Mouse (Mus musculus): ENCODE data around the gene Tmem222. TPM values are rescaled to one million over a fixed set of nuclear protein-coding genes. Genes with fewer than 3 reads are reported as not detected.

Tmem222 gene
- polyA plus RNA-seq, 1 experiment from 2014 or later, result 85.8 TPM

DNA sequence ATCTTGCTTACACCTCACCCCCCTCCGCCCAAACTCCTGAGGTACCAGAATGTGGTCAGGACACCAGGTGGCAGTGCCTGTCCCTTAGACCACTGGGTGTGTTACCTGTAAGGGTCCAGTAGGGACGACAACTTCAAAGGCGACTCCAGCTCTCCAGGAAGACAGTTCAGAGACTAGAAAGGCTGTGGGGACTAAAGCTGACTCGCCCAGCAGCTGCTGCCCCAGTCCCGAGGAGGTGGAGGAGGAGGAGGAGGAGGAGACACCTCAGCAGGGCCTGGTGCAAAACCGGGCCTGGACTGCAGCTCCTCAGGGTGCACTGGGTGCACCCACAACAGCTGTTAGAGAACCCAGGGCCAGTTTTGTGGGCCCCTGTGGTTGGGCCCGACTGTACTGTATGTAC, 14.7 kb downstream of the Tmem222 start, which contains the start of gene Sytl1:
Gene Sytl1 (minus strand): TSS at position 232 of the 400 bp plus-strand sequence.
- 49% methylated on average over 7 of the region's 7 CpGs for WGBS
- H3K4me1 ChIP-seq, result no peaks in the 10 kb centered on the region
- no peaks in the 10 kb centered on the region for H3K27me3 ChIP-seq
- no peak within 1 kb of the TSS for H3K9ac ChIP-seq
- H3K36me3 ChIP-seq (ENCODE audit: poor library complexity, severe bottlenecking), result peaks cover 47% of the 10 kb centered on the region
- ATAC-seq, result no peak
- no peak within 1 kb of the TSS for H3K27ac ChIP-seq
- 0 out of 2 replicates have a peak, but pooled peaks cover 4% of the 10 kb centered on the region for H3K9me3 ChIP-seq (replicated peaks)
- no peak within 1 kb of the TSS for H3K4me2 ChIP-seq
- H3K4me3 ChIP-seq, result no peak within 1 kb of the TSS

DNA sequence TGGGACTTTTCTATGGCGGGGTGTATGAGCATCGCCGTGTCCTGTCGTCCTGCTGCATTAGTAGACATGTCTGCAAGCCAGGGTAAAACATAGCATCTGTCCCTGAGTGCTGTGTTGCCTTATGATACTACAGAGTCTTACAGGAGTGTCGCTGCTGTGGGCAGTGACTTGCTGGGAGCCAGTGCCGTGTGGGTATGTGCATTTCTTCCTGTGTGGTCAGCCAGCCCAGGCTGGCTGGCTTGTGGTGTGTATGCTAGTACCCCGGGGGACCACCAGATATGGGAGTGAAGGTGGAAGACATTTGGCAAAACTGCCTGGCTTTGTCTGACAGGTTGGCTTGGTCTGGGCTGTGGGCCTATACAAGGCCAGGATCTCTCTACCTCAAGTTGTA, 15.2 kb downstream of the Tmem222 start:
- Histone ChIP-seq H3K9me3 (replicated peaks) (0 out of 2 replicates have a peak, but pooled peaks cover 4% of the 10 kb centered on the region), H3K4me1 (no peaks in the 10 kb centered on the region), H3K4me2 (no peak overlapping the region), H3K9ac (no peak overlapping the region), H3K27ac (no peak overlapping the region), H3K36me3 (ENCODE audit: poor library complexity, severe bottlenecking) (peaks cover 42% of the 10 kb centered on the region), H3K4me3 (no peak overlapping the region), H3K27me3 (peaks cover 2% of the 10 kb centered on the region; the same call in 1 of the 2 replicates)
- no peak for ATAC-seq
- 71% methylated on average over 7 of the region's 7 CpGs for WGBS

DNA sequence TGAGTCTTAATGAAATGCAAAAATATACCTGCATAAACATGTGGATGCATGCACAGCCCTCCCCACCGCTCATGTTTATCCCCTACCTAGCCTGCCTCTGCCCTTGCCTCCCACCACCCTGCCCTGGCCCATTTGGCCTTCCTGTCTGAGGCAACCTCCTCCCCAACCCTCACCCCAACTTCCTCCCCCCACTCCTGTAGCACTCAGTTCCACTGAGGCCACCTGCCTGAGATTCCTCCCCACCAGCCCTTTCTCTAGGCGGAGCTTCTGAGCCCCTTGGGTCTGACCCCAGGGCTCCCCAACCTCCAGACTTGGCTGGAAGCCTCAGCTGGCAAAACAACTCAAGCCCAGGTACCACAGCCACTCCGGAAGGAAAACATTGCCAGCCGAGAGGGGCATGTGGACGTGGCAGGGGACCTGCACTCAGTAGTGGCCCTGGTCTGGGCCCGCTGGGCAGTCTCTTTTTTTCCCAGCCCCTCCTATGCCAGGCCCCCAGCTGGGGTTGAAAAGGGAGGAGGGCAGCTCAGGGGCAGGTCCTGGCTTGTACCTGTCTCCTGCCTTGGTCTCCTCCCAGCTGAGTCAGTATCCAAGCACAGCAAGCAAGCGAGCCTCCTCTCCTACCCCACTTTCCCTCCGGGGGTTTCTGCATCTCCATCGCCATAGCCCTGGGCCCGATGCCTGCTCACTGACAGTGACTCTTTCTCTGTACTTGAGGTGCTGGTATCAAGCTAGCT, 15.8 kb downstream of the Tmem222 start:
- Histone ChIP-seq H3K27me3 (peaks cover 7% of the 10 kb centered on the region), H3K9ac (no peak overlapping the region), H3K4me2 (no peak overlapping the region), H3K9me3 (replicated peaks) (0 out of 2 replicates have a peak, but pooled peaks cover 4% of the 10 kb centered on the region), H3K27ac (no peak overlapping the region), H3K4me1 (peaks cover 2% of the 10 kb centered on the region; the same call in 1 of the 2 replicates), H3K36me3 (ENCODE audit: poor library complexity, severe bottlenecking) (peaks cover 36% of the 10 kb centered on the region), H3K4me3 (no peak overlapping the region)
- ATAC-seq, result no peak
- WGBS, result 53% methylated on average over 10 of the region's 10 CpGs

DNA sequence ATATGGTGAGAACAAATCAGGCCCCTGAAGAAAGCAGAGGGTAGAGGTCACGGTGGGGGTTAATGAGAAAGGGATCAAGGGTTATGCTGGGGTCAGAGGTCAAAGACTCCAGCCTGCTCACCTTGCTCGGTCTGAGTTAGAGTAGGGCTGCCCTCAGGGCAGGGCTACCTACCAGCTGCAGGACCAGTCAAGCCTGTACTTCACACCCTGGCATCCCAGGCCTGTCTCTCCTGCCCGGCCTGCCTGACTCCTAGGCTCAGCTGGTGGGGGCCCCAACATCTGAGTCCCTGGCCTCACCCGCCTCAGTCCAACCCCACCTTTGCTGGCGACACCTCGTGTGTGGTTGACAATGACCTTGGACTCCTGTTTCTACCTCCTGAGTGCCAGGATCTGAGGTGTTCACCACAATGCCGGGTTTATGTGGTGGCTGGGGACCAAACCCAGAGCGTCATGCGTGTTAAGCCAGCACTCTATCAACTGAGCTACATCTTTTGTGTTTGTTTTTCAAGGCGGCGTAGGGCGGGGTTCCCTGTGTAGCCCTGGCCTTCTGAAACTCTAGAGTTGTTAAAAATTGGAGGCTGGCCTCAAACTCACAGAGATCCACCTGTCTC, 19.7 kb downstream of the Tmem222 start:
- no peaks in the 10 kb centered on the region for H3K9me3 ChIP-seq (replicated peaks)
- H3K27ac ChIP-seq, result no peak overlapping the region
- H3K4me1 ChIP-seq, result peaks cover 5% of the 10 kb centered on the region; the same call in 1 of the 2 replicates
- WGBS, result 79% methylated on average over 12 of the region's 12 CpGs
- no peak overlapping the region for H3K4me3 ChIP-seq
- no peak overlapping the region for H3K4me2 ChIP-seq
- H3K36me3 ChIP-seq (ENCODE audit: poor library complexity, severe bottlenecking), result no peaks in the 10 kb centered on the region
- no peak for ATAC-seq
- H3K27me3 ChIP-seq, result peaks cover 36% of the 10 kb centered on the region
- no peak overlapping the region for H3K9ac ChIP-seq

DNA sequence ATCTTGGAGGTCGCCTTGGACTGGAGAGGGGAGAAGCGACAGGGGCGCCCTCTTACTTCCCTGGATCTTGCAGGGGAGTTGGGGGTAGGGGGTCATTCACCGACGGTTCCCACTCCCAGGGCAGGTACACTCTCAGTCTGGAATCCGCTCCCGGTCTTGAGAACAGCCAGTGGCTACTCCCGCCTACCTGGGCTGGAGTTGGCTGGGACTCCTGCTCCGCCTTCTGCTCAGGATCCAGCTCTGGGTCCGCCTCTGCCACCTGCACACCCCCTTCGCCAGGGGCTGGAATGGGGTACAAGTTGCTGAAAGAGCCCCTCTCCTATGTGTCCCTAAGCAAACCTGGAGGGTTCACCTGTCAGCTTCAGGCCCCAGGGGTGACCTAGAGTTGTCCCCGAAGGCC, 20.4 kb downstream of the Tmem222 start:
- H3K4me3 ChIP-seq, result no peak overlapping the region
- no peak overlapping the region for H3K9ac ChIP-seq
- ATAC-seq, result no peak
- H3K4me1 ChIP-seq, result peaks cover 5% of the 10 kb centered on the region; the same call in 1 of the 2 replicates
- 0 out of 2 replicates have a peak overlapping the region, but pooled peaks have one; percentile 7 for H3K4me2 ChIP-seq
- 32% methylated on average over 12 of the region's 12 CpGs for WGBS
- no peaks in the 10 kb centered on the region for H3K36me3 ChIP-seq (ENCODE audit: poor library complexity, severe bottlenecking)
- no peaks in the 10 kb centered on the region for H3K9me3 ChIP-seq (replicated peaks)
- H3K27me3 ChIP-seq, result peaks cover 42% of the 10 kb centered on the region
- H3K27ac ChIP-seq, result no peak overlapping the region

DNA sequence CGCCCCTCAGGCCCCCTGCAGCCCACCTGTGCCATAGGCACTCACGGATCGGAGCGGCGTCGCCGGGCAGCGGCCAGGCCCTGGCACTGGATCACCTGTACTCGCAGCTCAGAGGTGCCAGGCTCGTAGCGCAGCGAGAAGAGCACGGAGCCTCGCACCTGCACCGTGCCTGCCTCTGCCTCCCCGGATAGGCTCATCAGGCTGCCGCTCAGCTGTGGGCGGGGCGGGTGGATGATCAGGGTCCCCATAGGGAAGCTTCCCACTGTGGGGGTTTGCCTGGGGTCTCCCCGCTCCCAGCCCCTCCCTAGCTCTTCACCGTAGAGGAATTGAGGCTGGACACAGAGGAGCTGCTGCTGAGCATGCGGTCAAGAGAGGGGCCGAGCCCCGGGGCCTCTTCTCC, 20.8 kb downstream of the Tmem222 start:
- no peaks in the 10 kb centered on the region for H3K36me3 ChIP-seq (ENCODE audit: poor library complexity, severe bottlenecking)
- H3K4me1 ChIP-seq, result peaks cover 5% of the 10 kb centered on the region; the same call in 1 of the 2 replicates
- 0 out of 2 replicates have a peak overlapping the region, but pooled peaks have one; percentile 7 for H3K4me2 ChIP-seq
- no peaks in the 10 kb centered on the region for H3K9me3 ChIP-seq (replicated peaks)
- no peak overlapping the region for H3K9ac ChIP-seq
- 29% methylated on average over 22 of the region's 24 CpGs for WGBS
- H3K27ac ChIP-seq, result no peak overlapping the region
- H3K27me3 ChIP-seq, result peaks cover 46% of the 10 kb centered on the region
- ATAC-seq, result no peak
- H3K4me3 ChIP-seq, result no peak overlapping the region

DNA sequence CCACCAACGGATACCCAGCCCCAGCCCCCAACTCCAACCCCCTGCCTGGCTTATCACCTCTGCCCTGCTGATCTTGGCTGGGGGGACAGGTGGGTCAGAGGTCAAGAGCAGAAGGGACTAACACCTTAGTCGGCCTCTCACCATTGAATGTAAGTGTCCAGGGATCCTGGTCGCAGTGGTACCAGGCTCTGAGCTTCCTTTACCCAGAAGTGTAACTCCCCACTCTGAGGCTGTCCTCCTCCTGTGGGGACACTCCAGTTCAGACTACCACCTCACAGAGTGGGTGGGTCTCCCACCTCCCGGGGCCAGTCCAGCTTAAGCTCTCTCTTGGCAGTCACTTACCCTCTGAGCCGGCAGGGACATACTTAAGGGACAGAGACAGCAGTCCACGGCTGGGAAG, 22.2 kb downstream of the Tmem222 start:
- Histone ChIP-seq H3K36me3 (ENCODE audit: poor library complexity, severe bottlenecking) (no peaks in the 10 kb centered on the region), H3K9me3 (replicated peaks) (no peaks in the 10 kb centered on the region), H3K9ac (no peak overlapping the region), H3K4me2 (no peak overlapping the region), H3K27me3 (peaks cover 61% of the 10 kb centered on the region), H3K27ac (no peak overlapping the region), H3K4me3 (no peak overlapping the region), H3K4me1 (peaks cover 15% of the 10 kb centered on the region)
- no peak for ATAC-seq
- 62% methylated on average over 6 of the region's 6 CpGs for WGBS

DNA sequence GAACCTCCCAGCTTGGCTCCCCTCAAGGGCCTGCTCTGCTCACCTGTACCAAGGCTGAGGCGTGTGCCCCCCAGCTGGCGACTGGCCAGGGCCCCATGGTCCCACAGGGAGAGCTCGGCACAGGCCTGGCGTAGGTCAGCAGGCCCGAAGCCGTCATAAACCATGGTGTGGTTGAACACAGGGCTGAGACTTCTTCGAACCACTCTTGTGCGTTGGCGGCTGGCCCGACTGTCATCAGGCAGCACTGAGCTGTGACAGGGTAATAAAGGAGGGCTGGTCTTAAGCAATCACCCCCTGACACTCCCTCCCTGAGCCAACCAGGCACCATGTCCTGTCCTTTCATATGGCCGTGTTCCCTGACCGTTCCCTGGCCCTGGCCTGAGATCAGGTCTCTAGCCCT, 24.2 kb downstream of the Tmem222 start:
- ATAC-seq, result no peak
- H3K27ac ChIP-seq, result no peak overlapping the region
- 79% methylated on average over 12 of the region's 12 CpGs for WGBS
- H3K27me3 ChIP-seq, result peaks cover 79% of the 10 kb centered on the region
- H3K9ac ChIP-seq, result no peak overlapping the region
- H3K4me3 ChIP-seq, result no peak overlapping the region
- H3K36me3 ChIP-seq (ENCODE audit: poor library complexity, severe bottlenecking), result no peaks in the 10 kb centered on the region
- no peak overlapping the region for H3K4me2 ChIP-seq
- no peaks in the 10 kb centered on the region for H3K9me3 ChIP-seq (replicated peaks)
- peaks cover 15% of the 10 kb centered on the region for H3K4me1 ChIP-seq

DNA sequence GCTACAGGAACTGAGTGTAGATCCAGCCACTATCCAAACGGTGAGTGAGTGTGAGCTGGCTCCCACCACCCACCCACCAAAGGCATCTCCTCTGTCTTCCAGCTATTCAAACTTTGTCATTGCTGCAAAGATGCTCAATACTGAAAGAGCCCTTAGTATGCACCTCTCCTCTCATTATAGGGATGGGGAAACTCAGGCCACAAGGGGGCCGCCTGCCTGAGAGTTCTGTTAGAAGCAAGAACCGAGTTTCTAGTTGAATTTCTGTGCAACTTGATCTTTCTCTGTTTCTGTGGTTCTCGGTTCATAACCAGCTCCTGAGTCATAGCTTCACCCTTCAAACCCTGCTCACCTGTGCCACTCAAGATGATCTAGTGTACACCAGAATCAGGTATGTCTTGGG, 25.5 kb downstream of the Tmem222 start:
- WGBS, result 38% methylated on average over 4 of the region's 4 CpGs
- H3K27me3 ChIP-seq, result peaks cover 88% of the 10 kb centered on the region

DNA sequence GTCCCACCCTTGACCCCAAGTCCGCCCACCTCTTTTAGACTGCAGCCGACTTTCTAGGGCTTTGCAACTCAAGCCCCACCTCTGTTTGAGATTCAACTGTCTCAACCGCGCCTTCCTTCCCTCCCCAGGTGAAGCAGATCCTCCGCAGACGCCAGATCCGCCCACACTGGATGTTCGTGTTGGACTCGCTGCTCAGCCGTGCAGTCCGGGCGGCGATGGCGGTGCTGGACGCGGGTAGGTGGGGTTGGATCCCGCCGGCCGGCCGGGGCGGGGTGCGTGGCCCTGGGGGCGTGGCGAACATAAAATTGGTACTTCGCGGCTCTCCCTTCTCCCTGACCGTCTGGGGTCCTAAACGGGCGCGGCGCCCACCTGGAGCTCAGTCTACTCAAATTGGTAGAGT, 26.4 kb downstream of the Tmem222 start:
- no peaks in the 10 kb centered on the region for H3K36me3 ChIP-seq (ENCODE audit: poor library complexity, severe bottlenecking)

More for the DNA sequence above, 25.5 kb downstream of the Tmem222 start:
- no peak for ATAC-seq
- Histone ChIP-seq H3K27ac (no peak overlapping the region), H3K4me1 (peaks cover 15% of the 10 kb centered on the region), H3K9ac (no peak overlapping the region), H3K4me3 (no peak overlapping the region), H3K4me2 (no peak overlapping the region), H3K9me3 (replicated peaks) (no peaks in the 10 kb centered on the region), H3K36me3 (ENCODE audit: poor library complexity, severe bottlenecking) (no peaks in the 10 kb centered on the region)

DNA sequence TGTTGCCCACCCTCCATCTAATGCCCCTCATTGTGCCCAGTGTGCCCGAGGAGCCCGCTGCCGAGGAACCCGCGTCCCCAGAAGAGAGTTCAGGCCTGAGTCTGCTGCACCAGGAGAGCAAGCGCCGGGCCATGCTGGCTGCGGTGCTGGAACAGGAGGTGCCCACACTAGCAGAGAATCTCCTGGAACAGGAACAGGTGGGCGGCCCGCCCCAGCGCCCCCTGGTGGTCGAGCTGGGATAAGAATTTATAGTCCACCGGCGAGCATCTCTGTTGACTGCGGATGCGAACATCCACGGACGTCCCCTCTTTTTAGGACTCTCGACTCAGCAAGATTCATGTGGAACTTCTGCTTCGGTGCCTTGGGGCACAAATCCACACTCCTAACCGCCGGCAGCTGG, 27.0 kb downstream of the Tmem222 start:
- H3K36me3 ChIP-seq (ENCODE audit: poor library complexity, severe bottlenecking), result no peaks in the 10 kb centered on the region
- WGBS, result 3% methylated on average over 22 of the region's 22 CpGs
- peak overlapping the region; percentile 58 for H3K9ac ChIP-seq
- H3K27ac ChIP-seq, result no peak overlapping the region
- peak overlapping the region; percentile 35 for H3K4me3 ChIP-seq
- H3K9me3 ChIP-seq (replicated peaks), result no peaks in the 10 kb centered on the region
- peaks cover 11% of the 10 kb centered on the region for H3K4me1 ChIP-seq
- peak; percentile 27; the same call in 1 of the 2 replicates for ATAC-seq
- peaks cover 88% of the 10 kb centered on the region for H3K27me3 ChIP-seq
- peak overlapping the region; percentile 64 for H3K4me2 ChIP-seq

More for the DNA sequence above, 26.4 kb downstream of the Tmem222 start:
- 1% methylated on average over 31 of the region's 31 CpGs for WGBS
- Histone ChIP-seq H3K4me2 (peak overlapping the region; percentile 64), H3K4me1 (peaks cover 11% of the 10 kb centered on the region), H3K9me3 (replicated peaks) (no peaks in the 10 kb centered on the region), H3K9ac (peak overlapping the region; percentile 58), H3K27ac (no peak overlapping the region), H3K27me3 (peaks cover 88% of the 10 kb centered on the region), H3K4me3 (peak overlapping the region; percentile 35)
- no peak for ATAC-seq

DNA sequence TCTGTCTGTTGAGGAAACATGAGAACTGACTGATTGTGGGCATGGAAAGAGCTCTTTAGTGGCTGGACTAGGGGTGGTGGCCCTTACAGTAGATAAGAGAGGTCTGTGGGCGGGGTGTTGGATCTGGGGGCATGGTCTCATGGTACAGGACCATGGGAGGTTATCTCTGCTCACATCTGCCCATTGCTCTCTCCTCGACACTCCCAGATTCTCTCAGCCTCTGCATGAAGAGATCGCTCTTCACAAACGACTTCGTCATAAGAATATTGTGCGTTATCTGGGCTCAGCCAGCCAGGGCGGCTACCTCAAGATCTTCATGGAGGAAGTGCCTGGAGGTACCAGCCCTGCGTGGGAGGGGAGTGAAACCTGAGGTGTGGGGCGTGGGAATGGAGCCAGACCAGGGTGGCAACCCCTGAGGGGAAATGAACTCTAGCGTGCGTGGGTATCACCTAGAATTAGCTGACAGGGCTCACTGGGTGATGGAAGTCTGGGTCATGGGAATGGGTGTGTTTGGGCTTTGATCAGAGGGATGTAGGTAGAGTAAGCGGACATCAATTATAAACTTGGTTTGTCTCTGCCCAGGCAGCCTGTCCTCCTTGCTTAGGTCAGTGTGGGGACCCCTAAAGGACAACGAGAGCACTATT, 29.7 kb downstream of the Tmem222 start:
- Histone ChIP-seq H3K4me3 (no peak overlapping the region), H3K27me3 (peaks cover 97% of the 10 kb centered on the region), H3K4me2 (no peak overlapping the region), H3K9me3 (replicated peaks) (no peaks in the 10 kb centered on the region), H3K4me1 (peaks cover 11% of the 10 kb centered on the region), H3K9ac (no peak overlapping the region), H3K27ac (no peak overlapping the region), H3K36me3 (ENCODE audit: poor library complexity, severe bottlenecking) (no peaks in the 10 kb centered on the region)
- no peak for ATAC-seq
- WGBS, result 76% methylated on average over 13 of the region's 13 CpGs
